Mouse (Mus musculus): Measurements from ENCODE around the gene Ncstn. TPM values are rescaled to one million over a fixed set of nuclear protein-coding genes. Genes with fewer than 3 reads are reported as not detected.

The Ncstn gene
- total RNA-seq, 4 experiments from 2014 or later: 110 to 135 (median 124) TPM

DNA sequence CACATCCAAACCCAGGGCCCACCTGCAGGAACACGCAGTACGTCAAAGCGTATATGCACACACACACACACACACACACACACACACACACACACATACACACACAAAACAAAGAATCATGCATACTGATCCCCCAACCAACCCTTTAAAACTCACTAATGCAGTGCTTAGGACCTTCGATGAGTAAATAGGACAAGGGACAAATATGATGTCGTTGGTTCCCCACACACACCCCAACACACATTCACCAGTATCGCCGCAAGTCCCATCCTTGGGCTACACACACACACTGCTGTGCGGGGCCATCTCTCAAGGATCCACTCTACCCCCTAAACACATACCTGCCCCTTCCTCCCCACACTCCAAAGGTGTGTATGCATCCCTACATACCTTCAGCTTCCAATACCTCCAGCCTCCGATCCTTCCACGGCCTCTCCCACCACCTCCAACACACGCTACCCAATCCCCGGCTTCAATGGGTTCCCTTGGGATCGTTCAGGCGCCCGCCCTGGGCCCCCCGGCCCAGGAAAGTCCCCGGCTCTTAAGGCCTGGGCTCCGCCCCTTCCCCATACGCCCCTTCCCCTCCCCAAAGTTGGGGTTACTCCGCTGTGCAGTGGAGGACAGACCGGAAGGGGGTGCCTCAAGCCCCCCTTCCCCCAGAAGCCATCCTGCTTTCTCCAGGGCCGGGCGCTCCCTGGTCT, 56.2 kb downstream of the Ncstn start:
- no peak for DNase-seq

DNA sequence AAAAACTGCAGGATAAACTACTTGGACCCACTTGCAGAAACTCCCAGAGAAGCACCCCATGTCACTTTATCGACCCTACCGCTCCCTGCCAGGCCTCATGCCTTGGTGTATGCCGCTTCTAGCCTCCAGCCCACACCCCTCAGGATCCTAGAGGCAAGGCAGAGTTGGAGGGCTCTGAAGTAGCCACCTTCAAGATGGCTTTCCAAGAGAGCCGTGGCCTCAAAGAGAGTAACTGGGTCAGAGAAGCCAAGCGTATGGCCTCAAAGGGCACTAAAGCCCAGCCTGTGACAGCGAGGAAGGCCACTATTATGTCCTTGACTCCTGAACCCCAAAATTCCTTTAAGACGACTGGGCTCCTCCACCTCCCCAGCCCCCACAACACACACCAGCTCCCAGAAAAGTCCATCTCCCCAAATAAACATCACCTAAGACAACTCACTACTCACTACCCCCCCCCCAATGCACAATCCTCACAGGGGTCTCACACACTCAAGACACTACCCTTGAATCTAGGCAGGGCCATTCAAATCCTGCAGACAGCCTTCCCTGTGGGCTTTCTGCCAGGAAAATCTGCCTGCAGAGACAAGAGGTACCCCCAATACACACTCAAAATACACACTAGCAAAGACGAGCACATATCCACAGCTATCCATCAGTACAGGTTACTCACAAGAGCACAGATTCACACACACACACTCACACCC, 57.2 kb downstream of the Ncstn start:
- DNase-seq: no peak

DNA sequence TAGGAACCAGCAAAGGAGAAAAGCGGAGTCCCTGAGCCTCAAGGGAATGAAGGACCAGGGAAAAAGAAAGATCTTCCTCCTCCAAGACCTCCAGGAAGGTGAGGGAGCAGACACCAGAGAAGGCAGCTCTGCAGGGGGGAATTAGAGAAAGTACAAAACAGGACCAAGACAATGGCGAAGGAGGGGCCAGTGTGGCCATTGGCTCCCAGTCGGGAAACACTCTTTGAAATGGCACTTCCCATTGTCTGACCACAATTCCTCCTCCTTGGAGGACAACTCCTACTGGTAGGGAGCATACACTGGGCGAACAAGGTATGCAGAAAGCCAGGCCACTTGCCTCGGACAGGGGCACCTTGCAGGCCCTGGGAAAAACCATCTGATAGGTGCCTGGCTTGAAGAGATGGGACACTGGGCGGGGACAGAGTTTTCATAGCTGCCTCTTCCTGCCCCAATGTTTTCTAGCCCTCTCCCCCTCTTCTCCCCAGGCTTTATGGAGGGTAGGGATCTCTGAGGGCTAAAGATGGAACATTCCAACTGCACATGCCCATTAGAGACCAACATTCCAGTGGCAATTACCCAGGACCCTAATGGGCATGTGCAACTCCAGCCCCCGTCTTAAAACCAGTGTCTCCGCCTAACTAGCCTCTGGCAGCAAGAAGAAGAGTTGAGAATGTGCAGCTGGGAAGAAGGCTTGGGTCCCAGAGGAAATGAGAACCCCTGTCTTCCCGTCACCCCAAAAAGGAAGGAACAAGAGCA, 58.3 kb downstream of the Ncstn start:
- no peak for DNase-seq

DNA sequence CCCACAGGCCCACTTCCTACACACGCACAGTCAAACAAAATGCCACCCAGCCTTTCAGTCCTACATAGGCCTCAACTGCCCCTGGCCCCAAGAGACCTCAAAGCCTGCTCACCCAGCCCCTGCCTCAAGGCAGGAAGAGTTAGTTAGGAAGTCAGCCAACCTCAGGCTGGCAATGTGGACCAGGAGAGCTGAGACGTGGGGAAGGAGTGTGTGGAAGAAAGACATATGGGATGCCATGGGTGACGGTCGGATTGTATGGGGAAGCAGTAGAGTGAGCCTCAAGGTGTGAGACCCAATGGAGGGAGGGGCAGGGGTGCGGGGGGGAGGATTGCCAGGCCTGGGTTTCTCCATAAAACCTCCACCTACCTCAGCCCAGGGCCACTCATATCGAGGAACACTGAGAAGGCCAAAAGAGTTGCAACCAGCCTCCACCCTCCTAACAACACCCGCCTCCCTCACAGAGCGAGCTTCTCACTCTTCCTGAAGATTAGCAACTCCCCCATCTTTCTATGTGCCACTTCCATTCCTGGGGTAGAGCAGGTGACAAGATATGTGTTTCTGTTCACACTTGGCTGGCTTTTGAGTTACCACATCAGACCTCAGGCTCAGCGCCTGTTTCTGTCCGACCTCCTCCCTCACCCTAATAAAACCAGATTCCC, 62.6 kb downstream of the Ncstn start:
- DNase-seq: no peak

DNA sequence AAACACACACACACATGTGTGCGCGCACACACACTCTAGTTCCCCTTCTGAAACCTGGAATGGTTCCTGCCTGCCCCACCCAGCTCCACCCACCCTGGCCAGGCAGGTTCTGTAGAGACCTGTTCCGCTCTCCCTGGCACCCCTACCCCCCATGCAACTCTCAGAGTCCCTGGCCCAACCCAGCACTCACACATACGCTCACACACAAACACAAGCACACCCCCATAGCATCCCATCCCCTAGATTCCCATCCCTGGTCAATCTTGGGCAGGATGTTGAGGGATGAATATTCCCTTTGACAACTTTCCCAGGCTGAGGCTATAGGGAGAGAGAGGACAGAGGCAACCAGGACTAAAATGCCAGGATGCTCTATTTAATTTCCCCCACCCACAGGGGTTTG, 63.3 kb downstream of the Ncstn start:
- no peak for DNase-seq

DNA sequence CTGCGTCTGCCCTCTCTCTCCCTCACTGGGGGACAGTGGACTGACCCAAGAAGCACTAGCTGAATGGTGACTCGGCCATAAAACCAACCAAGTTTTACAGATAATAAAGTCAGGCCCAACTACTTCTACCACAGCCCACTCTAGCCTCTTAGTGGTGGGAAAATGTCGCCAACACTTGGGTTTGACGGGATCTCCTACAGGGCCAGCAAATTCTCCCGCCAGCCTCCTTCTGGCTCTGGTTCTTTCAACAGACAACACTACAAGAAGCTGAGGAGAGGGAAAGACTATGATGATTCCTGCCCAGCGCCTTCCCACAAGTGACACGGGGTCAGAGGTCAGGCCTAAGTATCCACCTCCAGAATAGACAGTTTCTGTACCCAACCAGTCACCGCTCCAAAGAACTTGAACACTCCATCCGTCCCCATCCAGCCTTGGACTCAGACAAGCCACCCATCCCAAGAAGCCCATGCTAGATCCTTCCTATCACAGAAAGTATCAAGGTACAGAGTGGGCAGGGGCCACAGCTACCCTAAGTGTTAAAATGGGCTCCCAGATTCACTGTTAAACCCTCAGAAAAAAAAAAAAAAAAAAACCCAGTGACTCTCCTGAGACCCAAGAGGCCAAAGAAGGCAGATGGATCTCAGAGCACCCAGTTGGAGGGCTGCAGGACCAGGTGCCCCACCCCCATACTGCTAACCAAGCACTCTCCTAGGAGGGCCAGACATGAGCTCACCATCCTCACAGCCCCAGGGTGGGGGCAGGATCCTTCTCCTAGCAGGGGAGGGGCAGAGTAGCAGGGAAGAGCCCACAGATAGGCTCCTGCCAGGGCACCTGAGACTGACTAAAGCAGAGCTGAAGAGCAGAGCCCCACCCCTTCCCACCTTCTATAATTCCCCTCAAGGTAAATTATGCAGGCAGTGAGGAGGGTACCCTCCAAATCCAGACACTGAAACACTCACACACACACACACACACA, 64.0 kb downstream of the Ncstn start:
- no peak for DNase-seq

DNA sequence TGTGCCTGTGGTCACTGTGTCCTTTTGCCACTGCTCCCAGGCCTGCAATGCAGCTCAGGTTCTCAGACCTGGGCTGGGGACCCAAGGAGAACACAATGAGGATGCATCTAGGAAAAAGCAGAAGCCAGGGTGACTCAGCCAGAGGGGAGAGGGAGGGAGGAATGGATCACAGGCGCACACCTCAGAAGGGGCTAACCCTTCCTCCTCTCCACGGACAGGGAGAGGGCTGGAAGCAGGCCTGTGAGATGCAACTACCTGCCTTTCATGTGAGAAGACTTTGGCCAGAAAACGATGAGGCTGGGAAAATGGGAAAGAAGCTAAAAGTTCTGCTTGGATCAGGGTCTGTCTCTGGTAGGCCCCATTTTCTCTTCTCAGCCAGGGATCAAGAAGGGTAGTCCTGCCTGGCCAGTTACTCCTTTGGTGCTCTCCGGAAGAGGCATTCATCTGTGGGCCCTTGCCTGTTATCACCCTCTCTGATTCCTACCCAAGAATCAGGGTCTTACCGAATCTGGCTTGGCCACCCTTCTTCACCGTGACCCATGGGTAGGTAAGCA, 65.0 kb downstream of the Ncstn start:
- DNase-seq: no peak

DNA sequence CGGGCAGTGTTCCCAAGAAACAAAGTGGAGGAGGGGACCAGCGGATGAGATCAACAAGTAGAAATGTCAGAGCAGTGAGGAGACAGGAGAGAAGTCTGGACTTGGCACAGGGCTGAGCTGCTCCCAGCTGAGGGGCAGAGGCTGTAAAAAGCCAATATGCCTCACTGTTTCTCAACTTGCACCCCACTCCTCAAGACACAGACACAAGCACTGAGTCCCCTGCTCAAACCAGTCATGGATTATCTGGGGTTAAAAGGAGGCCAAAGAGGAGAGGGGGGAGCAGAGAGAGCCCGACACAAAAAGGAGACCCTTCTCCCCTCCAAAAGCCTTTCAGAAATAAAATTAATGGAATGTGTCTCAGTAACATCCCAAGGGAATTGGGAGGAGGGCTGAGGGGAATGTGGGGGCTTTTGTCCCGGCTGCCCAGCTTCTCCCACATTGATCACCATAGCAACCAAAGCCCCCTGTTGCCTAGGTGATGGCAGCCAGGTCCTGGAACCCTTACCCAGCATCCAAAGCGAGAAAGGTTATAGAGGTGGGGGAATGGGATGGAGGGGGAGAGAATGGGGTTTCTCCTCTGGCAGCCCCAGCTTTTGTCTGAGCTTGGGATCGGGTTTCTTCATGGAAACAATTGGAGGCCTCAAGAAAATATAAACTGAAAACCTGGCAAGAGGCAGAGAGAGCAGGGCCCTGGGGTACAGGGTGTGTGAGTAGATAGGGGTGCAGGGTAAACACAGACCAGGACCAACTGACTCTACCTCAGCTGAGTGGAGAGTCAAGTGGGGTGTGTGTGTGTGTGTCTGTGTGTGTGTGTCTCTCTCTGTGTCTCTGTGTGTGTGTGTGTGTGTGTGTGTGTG, 65.7 kb downstream of the Ncstn start:
- DNase-seq: no peak

DNA sequence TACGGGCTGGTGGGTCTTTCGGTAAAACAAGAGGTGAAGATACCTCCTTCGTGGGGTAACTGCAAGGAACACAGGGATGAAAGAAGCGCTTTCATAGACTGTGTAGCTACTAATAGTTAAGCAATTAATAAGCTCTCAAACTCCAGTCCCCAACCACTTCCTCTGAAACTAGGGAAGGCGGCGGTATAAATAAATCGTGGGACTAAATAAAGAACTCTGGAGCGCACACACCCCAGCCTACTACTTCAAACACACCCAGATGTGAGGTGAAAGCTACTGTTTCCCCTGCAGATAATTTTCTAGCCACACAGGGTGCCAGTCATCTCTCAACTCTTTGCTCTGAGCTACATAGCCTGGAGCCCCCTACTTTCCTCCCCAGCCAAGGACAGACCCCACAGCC, 66.6 kb downstream of the Ncstn start:
- no peak for DNase-seq

Other genes starting within 250 kb of the Ncstn start
- 10 to 100 TPM in 2 of 4 experiments, 1 to 10 TPM in 2; 4.2 to 16.6 (median 9.7) TPM for gene Cd84, start 243.1 kb downstream of the Ncstn start, total RNA-seq (2022)
- under 1 TPM; 0.17 to 0.92 (median 0.48) TPM for gene Gm10521, start 187.1 kb downstream of the Ncstn start, total RNA-seq (2022)
- 1 to 10 TPM in 1 of 4 experiments, under 1 TPM in 3; 0.14 to 1.0 (median 0.49) TPM for gene Slamf6, start 165.3 kb downstream of the Ncstn start, total RNA-seq (2022)
- gene Vangl2, start 54.4 kb downstream of the Ncstn start, total RNA-seq (2022): 1 to 10 TPM; 4.8 to 7.7 (median 5.1) TPM
- not detected for gene Nhlh1, start 25.2 kb downstream of the Ncstn start, total RNA-seq (2022)
- gene Copa, start 266 bp downstream of the Ncstn start, total RNA-seq (2022): 100 to 1,000 TPM; 180 to 214 (median 195) TPM
- gene Pex19, start 44.0 kb upstream of the Ncstn start, total RNA-seq (2022): 100 to 1,000 TPM in 3 of 4 experiments, 10 to 100 TPM in 1; 99.8 to 153 (median 120) TPM
- gene Dcaf8, start 65.3 kb upstream of the Ncstn start, total RNA-seq (2022): 100 to 1,000 TPM; 141 to 189 (median 156) TPM
- gene Pea15a, start 124.0 kb upstream of the Ncstn start, total RNA-seq (2022): 10 to 100 TPM; 48.4 to 89.7 (median 63.1) TPM
- gene Casq1, start 137.1 kb upstream of the Ncstn start, total RNA-seq (2022): under 1 TPM in 3 of 4 experiments, not detected in 1; 0.21 to 0.30 (median 0.29) TPM
- 1 to 10 TPM in 2 of 4 experiments, under 1 TPM in 2; 0.12 to 1.1 (median 0.76) TPM for gene Atp1a4, start 175.6 kb upstream of the Ncstn start, total RNA-seq (2022)
- 10 to 100 TPM; 32.7 to 37.0 (median 35.8) TPM for gene Igsf8, start 178.8 kb upstream of the Ncstn start, total RNA-seq (2022)
- 100 to 1,000 TPM in 1 of 4 experiments, 10 to 100 TPM in 3; 34.9 to 107 (median 92.5) TPM for gene Atp1a2, start 215.3 kb upstream of the Ncstn start, total RNA-seq (2022)
- gene Kcnj9, start 246.5 kb upstream of the Ncstn start, total RNA-seq (2022): under 1 TPM; 0.10 to 0.95 (median 0.48) TPM